Mouse (Mus musculus) CD8-positive naive resting alpha-beta T cell, adult 57 days (primary cell): ENCODE measurements around the gene Cptp. TPM values are rescaled to one million over a fixed set of nuclear protein-coding genes. Genes with fewer than 3 reads are reported as not detected.

Experiments
- total RNA-seq: library from RNA; stranded (reverse); gene quantifications from one replicate; pipeline ENCODE4 v1.2.4, GENCODE M21; 2023

Gene Cptp
- total RNA-seq, result 16.1 TPM

GRCm38 (mm10) chr4:155869317-155870033 lies at the start of gene Cptp, which contains the start of gene Ints11:
Gene Cptp (minus strand): TSS chr4:155869440.
Gene Ints11 (plus strand): TSS chr4:155869546.

GRCm38 (mm10) chr4:155891551-155892001 lies 22.3 kb upstream of the Cptp start, which contains the start of the genes Pusl1 and Acap3:
Gene Pusl1 (minus strand): TSS chr4:155891781.
Gene Acap3 (plus strand): TSS chr4:155891822.

DNA sequence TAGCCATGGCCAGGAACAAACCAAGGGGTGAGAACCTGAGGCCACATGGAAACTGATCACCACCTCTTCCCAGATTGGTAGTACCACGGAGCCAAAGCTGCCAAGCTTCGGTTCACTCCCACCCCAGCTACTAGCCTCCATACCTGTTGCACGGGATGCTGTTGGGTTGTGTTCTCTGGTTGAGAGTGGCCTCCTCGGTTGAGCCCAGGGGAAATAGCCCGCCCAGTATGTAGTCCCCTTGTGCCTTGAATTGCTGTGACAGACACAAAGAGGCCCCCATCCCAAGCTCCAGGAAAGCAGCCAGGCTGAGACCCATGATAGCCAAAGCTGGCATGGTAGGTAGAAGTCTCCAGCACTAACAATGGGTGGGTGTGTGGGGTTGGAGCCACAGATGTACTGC lies 6.2 kb downstream of the Cptp start, which contains the start of gene Tas1r3:
Gene Tas1r3 (minus strand): TSS at position 362 of the 400 bp plus-strand sequence.

DNA sequence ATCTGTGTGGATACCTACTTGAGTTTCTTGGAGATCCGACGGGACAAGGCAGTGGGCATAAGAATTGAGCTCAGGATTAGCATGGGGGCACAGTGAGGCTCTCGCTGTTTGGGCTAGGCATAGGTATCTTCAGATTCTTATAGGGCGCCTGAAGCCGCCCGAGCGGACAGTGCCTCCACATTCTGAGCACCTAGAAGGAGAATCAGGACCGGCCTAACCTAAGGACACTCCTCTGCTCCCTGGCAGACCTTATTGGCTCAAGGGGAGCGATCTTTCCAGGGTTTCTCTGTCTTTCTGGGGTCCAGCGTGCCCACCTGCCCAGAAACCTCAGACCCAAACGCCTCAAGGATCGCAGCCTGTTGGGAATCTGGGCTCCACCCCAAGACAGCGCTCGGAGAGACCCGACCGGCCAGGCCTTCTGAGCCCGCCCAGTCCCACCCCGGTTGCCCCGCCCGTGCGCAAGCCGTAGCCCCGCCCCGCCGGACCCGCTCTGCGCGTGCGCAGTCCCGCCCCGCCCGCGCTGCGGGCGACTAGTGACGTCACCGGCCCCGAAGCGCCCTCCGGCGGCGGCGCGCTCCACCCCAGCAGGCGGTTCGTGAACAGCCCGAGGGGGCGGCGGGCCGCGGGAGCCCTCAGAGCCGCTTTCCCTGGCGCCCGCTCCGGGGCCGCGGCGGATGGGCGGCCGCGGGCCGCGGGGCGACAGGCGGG lies 22.2 kb downstream of the Cptp start, which contains the start of gene Dvl1:
Gene Dvl1 (plus strand): TSS at position 532 of the 708 bp plus-strand sequence.

DNA sequence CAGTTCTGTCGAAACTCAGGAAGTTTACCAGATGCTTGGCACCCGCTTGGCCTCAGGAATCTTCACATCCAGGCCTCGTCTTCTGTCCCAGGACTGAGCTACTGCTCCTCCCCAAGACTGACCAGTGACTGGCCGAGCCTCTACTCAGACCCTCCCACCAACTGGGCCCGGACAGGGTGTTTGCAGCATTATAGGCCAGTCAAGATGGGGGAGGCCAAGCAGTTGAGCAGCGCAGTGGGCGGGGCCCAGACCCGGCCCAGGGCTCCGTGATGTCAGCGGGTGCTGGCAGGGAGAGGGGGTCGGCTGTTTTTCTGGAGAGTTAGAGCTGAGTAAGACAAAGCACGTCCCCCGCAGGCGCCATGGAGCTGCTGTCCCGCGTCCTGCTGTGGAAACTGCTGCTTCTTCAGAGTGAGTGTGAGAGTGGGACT lies 29.7 kb downstream of the Cptp start, which contains the start of gene Mxra8:
Gene Mxra8 (plus strand): TSS at position 198 of the 428 bp plus-strand sequence.

DNA sequence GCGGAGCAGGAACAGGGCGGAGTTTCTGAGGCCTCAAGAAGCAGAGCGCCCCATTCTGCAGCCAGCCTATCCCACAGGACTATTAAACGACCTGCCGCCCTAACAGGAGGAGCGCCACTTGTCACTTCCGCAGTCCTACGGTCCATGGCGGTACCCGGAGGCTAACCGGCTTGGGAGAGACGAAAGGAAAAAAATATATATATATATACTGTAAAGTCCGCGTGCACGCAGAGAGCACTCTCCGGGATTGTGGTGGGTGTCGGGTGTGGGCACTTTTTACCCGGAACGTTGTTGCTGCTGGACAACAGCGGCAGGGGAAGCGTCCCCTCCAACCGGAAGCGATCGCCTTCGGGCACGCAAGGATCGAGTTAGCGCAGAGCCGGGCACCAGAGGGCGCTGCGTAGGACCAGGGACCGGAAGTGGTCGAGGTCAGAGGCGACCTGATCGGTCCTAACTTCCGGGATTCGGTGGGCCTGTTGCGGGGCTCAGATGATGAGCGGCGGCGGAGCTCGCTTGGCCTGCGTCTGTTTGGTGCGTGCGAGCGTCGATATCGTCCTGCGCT lies 38.0 kb downstream of the Cptp start, which contains the start of gene Aurkaip1:
Gene Aurkaip1 (plus strand): TSS at position 68 of the 562 bp plus-strand sequence.

Other genes with a start within 250 kb of the Cptp start
- gene Cdk11b, start 244.6 kb downstream of the Cptp start, total RNA-seq, result 173 TPM
- gene Gm10563, start 224.0 kb downstream of the Cptp start, total RNA-seq, result not detected
- gene Mmp23, start 216.1 kb downstream of the Cptp start, total RNA-seq, result not detected
- 43.4 TPM for gene Mib2, start 200.2 kb downstream of the Cptp start, total RNA-seq
- 6.3 TPM for gene Fndc10, start 175.1 kb downstream of the Cptp start, total RNA-seq
- 66.8 TPM for gene Ssu72, start 164.6 kb downstream of the Cptp start, total RNA-seq
- gene Tmem240, start 134.6 kb downstream of the Cptp start, total RNA-seq, result 0.46 TPM
- 54.1 TPM for gene Atad3a, start 108.3 kb downstream of the Cptp start, total RNA-seq
- not detected for gene Vwa1, start 94.7 kb downstream of the Cptp start, total RNA-seq
- not detected for gene Tmem88b, start 83.6 kb downstream of the Cptp start, total RNA-seq
- not detected for gene Ankrd65, start 79.0 kb downstream of the Cptp start, total RNA-seq
- gene Mrpl20, start 66.6 kb downstream of the Cptp start, total RNA-seq, result 42.1 TPM
- 224 TPM for gene Ccnl2, start 57.0 kb downstream of the Cptp start, total RNA-seq
- gene Aurkaip1, start 38.2 kb downstream of the Cptp start, total RNA-seq, result 77.3 TPM
- 2.2 TPM for gene Mxra8, start 29.8 kb downstream of the Cptp start, total RNA-seq
- 65.7 TPM for gene Dvl1, start 22.0 kb downstream of the Cptp start, total RNA-seq
- 1.3 TPM for gene Tas1r3, start 6.1 kb downstream of the Cptp start, total RNA-seq
- 63.0 TPM for gene Ints11, start 106 bp upstream of the Cptp start, total RNA-seq
- gene Pusl1, start 22.3 kb upstream of the Cptp start, total RNA-seq, result 46.0 TPM
- gene Acap3, start 22.4 kb upstream of the Cptp start, total RNA-seq, result 48.0 TPM
- 114 TPM for gene Ube2j2, start 74.4 kb upstream of the Cptp start, total RNA-seq
- gene C1qtnf12, start 92.9 kb upstream of the Cptp start, total RNA-seq, result 3.1 TPM
- 2.8 TPM for gene B3galt6, start 123.2 kb upstream of the Cptp start, total RNA-seq
- 167 TPM for gene Sdf4, start 123.4 kb upstream of the Cptp start, total RNA-seq
- 15.7 TPM for gene Tnfrsf4, start 144.4 kb upstream of the Cptp start, total RNA-seq
- gene Tnfrsf18, start 156.7 kb upstream of the Cptp start, total RNA-seq, result 28.4 TPM
- gene Ttll10, start 190.0 kb upstream of the Cptp start, total RNA-seq, result not detected
- 47.3 TPM for gene 9430015G10Rik, start 240.5 kb upstream of the Cptp start, total RNA-seq